Mouse (Mus musculus) heart, postnatal 0 days (tissue): ENCODE measurements around the gene Pcsk1. TPM values are rescaled to one million over a fixed set of nuclear protein-coding genes. Genes with fewer than 3 reads are reported as not detected.

ENCODE experiments used
- ATAC-seq: fragments of 200-750 bp; cut with Nextera tagmentation; 2 replicates; pipeline ENCODE4 v1.8.0; 2017; ENCODE audit warnings: low read depth, moderate number of reproducible peaks, moderate library complexity; ENCODE audit not compliant: insufficient read depth
- DNase-seq: peaks from one replicate; pipeline ENCODE4 v3.0.0-alpha.2; 2016; ENCODE audit warnings: low spot score
- H3K27ac ChIP-seq: fragments of 300-500 bp; sonication (generic); 2 replicates; pipeline ENCODE4 v1.5.1; 2014; ENCODE audit warnings: low read depth, mild to moderate bottlenecking
- H3K27me3 ChIP-seq: fragments of 300-500 bp; sonication (generic); 2 replicates; pipeline ENCODE4 v1.6.1; 2014; ENCODE audit warnings: low read length, mixed read lengths; ENCODE audit not compliant: control insufficient read depth, insufficient read depth
- H3K36me3 ChIP-seq: fragments of 300-500 bp; sonication (generic); replicated peaks from 2 replicates; pipeline ENCODE4 v1.6.1; 2014; ENCODE audit warnings: low read length, mixed read lengths; ENCODE audit not compliant: control insufficient read depth, insufficient read depth
- H3K4me1 ChIP-seq: fragments of 300-500 bp; sonication (generic); 2 replicates; pipeline ENCODE4 v1.6.1; 2014; ENCODE audit warnings: antibody characterized with exemption; ENCODE audit not compliant: control insufficient read depth, insufficient read depth
- H3K4me2 ChIP-seq: fragments of 300-500 bp; sonication (generic); 2 replicates; pipeline ENCODE4 v1.6.1; 2014; ENCODE audit warnings: low read depth, mild to moderate bottlenecking, low read length, moderate library complexity
- H3K4me3 ChIP-seq: fragments of 300-500 bp; sonication (generic); 2 replicates; pipeline ENCODE4 v1.5.1; 2014; ENCODE audit warnings: low read depth, low read length
- H3K9ac ChIP-seq: fragments of 300-500 bp; sonication (generic); replicated peaks from 2 replicates; pipeline ENCODE4 v1.6.1; 2014; ENCODE audit warnings: low read depth, low read length, mixed read lengths
- H3K9me3 ChIP-seq: fragments of 300-500 bp; sonication (generic); replicated peaks from 2 replicates; pipeline ENCODE4 v1.6.1; 2016; ENCODE audit warnings: low read length; ENCODE audit not compliant: control insufficient read depth
- CTCF ChIP-seq: IDR thresholded peaks from 2 replicates; pipeline ENCODE4 v1.5.1; 2016; ENCODE audit warnings: antibody characterized with exemption, control low read depth, low read depth
- EP300 ChIP-seq: IDR thresholded peaks from 2 replicates; pipeline ENCODE4 v1.6.1; 2016; ENCODE audit warnings: antibody characterized with exemption, low read depth
- WGBS: fragments of 180-500 bp; shearing (Covaris S2); extraction: QIAGEN DNeasy Blood & Tissue Kit; methylation state at CpG from one replicate; pipeline ENCODE4 v1.1.7; 2014; 5-methylcytosine and 5-hydroxymethylcytosine counted together
- polyA plus RNA-seq: library from polyadenylated mRNA; unstranded; fragments of >200 nt; fragmentation: Nextera tagmentation; extraction: Ambion mirVana; gene quantifications from 2 replicates; pipeline ENCODE4 v1.2.1, GENCODE M21; 2015
- total RNA-seq: library from RNA; depleted of rRNA; stranded (reverse); fragments of >200 nt; gene quantifications from 2 replicates; pipeline ENCODE4 v1.2.3, GENCODE M21; 2014; ENCODE audit warnings: low replicate concordance

The Pcsk1 gene
- total and polyA plus RNA-seq, 2 experiments from 2014 or later: 0.10 TPM; not detected in 1

GRCm38 (mm10) chr13:75095487-75095886 lies 5.9 kb downstream of the Pcsk1 start:
- no peak overlapping the region for H3K4me3 ChIP-seq
- H3K36me3 ChIP-seq: no peaks in the 10 kb centered on the region
- H3K27ac ChIP-seq: no peak overlapping the region
- H3K27me3 ChIP-seq: peaks cover 9% of the 10 kb centered on the region; the same call in 1 of the 2 replicates
- H3K4me1 ChIP-seq: no peaks in the 10 kb centered on the region
- no peak for DNase-seq
- no peak overlapping the region for H3K4me2 ChIP-seq
- no peaks in the 10 kb centered on the region for H3K9me3 ChIP-seq
- TF ChIP-seq CTCF (no peak), EP300 (no peak)
- ATAC-seq: no peak
- H3K9ac ChIP-seq: no peak overlapping the region

- no peak overlapping the region for H3K4me3 ChIP-seq
Measured at GRCm38 (mm10) chr13:75113114-75113513, 23.5 kb downstream of the Pcsk1 start.

GRCm38 (mm10) chr13:75114007-75114424 lies 24.4 kb downstream of the Pcsk1 start:
- Histone ChIP-seq H3K9ac (no peak overlapping the region), H3K4me2 (no peak overlapping the region), H3K27ac (no peak overlapping the region), H3K4me1 (no peaks in the 10 kb centered on the region), H3K27me3 (no peaks in the 10 kb centered on the region), H3K9me3 (no peaks in the 10 kb centered on the region), H3K36me3 (no peaks in the 10 kb centered on the region), H3K4me3 (no peak overlapping the region)
- TF ChIP-seq EP300 (no peak), CTCF (no peak)
- 88% methylated on average over 2 of the region's 2 CpGs for WGBS
- DNase-seq (no peak), ATAC-seq (no peak)

More at GRCm38 (mm10) chr13:75113114-75113513, 23.5 kb downstream of the Pcsk1 start:
- WGBS: 33% methylated on average over 2 of the region's 2 CpGs
- TF ChIP-seq EP300 (no peak), CTCF (no peak)
- no peaks in the 10 kb centered on the region for H3K27me3 ChIP-seq
- no peak overlapping the region for H3K27ac ChIP-seq
- no peaks in the 10 kb centered on the region for H3K9me3 ChIP-seq
- H3K4me2 ChIP-seq: no peak overlapping the region
- no peak overlapping the region for H3K9ac ChIP-seq
- ATAC-seq (no peak), DNase-seq (no peak)
- H3K36me3 ChIP-seq: no peaks in the 10 kb centered on the region
- no peaks in the 10 kb centered on the region for H3K4me1 ChIP-seq

GRCm38 (mm10) chr13:75114838-75115237 lies 25.2 kb downstream of the Pcsk1 start:
- Histone ChIP-seq H3K9me3 (no peaks in the 10 kb centered on the region), H3K4me3 (no peak overlapping the region), H3K36me3 (no peaks in the 10 kb centered on the region), H3K4me2 (no peak overlapping the region), H3K4me1 (no peaks in the 10 kb centered on the region), H3K27me3 (no peaks in the 10 kb centered on the region), H3K27ac (no peak overlapping the region), H3K9ac (no peak overlapping the region)
- 69% methylated on average over 1 of the region's 1 CpGs for WGBS
- TF ChIP-seq EP300 (no peak), CTCF (no peak)
- no peak for DNase-seq
- no peak for ATAC-seq

DNA sequence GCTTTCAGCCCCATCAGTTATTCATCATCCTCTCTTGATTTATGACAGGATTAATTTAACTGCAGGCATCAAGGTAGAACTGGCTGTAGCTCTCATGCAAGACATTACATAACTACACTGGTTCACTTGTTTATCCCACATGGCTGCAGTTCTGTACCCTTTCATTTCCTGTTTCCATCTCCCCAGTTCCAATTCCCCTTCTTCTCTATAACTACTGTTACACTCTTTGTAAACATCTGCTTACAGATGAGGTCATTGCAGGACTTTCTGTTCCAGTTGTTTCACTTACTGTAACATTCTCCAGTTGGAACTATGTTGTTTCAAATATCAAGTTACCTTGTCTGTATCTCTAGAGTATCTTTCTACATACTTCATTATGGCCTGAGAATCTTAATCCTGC lies 46.2 kb downstream of the Pcsk1 start:
- TF ChIP-seq CTCF: no peak
- TF ChIP-seq EP300: no peak
- Histone ChIP-seq H3K9ac (no peak overlapping the region), H3K36me3 (no peaks in the 10 kb centered on the region), H3K4me2 (no peak overlapping the region), H3K9me3 (no peaks in the 10 kb centered on the region), H3K4me1 (no peaks in the 10 kb centered on the region), H3K27me3 (no peaks in the 10 kb centered on the region), H3K27ac (no peak overlapping the region), H3K4me3 (no peak overlapping the region)
- no peak for DNase-seq
- ATAC-seq: no peak

DNA sequence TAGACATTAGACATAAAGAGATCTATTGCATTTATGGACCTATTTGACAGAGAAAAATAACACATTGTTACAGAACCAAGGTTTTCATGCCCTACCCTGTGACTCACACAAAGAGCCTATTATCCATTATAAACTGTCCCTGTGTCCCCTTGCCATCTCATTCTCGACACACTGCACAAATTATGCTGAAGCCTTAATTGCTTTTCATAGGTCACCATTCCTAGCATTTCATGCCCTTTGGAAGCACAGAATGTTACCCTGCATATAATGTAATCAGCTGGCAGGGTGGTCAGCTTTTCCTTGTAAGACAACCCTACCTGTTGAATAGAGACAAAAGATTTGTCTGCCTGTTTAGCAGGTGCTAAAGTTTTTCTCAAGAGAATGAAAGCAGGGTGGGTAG lies 71.0 kb downstream of the Pcsk1 start:
- DNase-seq (no peak), ATAC-seq (no peak)
- Histone ChIP-seq H3K4me1 (no peaks in the 10 kb centered on the region), H3K4me2 (no peak overlapping the region), H3K9me3 (no peaks in the 10 kb centered on the region), H3K36me3 (no peaks in the 10 kb centered on the region), H3K27ac (no peak overlapping the region), H3K27me3 (no peaks in the 10 kb centered on the region), H3K9ac (no peak overlapping the region), H3K4me3 (no peak overlapping the region)
- 46% methylated on average over 1 of the region's 1 CpGs for WGBS
- TF ChIP-seq EP300: no peak
- TF ChIP-seq CTCF: no peak
